Mouse (Mus musculus): ENCODE results near the gene Ncoa5. TPM values are rescaled to one million over a fixed set of nuclear protein-coding genes. Genes with fewer than 3 reads are reported as not detected.

The Ncoa5 gene
- total and polyA plus RNA-seq, 2 experiments from 2014 or later: 65.5 to 74.5 TPM

DNA sequence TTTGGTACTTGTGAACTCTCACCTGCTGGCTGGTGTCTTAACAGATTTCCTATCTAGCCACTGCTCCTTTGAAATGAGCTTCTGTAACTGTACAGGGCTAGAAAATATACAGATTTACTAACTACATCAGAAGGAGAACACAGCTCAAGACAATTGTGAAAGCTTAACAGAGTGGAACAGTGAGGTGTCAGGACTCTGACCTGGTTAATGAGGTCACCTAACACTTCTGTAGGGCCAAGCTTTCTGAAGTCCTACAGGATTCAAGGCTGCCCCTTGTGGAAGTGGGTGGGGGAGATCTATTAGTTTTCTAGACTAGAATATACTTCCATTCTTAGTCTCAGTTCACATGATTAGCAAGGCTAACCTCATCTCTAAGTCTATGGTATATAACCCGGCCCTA is 26.7 kb downstream of the Ncoa5 start:
- Histone ChIP-seq H3K36me3 (ENCODE audit: insufficient read depth, low read length) (peaks cover 73% of the 10 kb centered on the region), H3K4me2 (ENCODE audit: low read depth, low read length, poor library complexity, severe bottlenecking) (no peak overlapping the region), H3K27ac (ENCODE audit: low read depth, low read length) (no peak overlapping the region), H3K4me1 (ENCODE audit: insufficient read depth, low read length) (no peaks in the 10 kb centered on the region), H3K27me3 (ENCODE audit: insufficient read depth, low read length) (no peaks in the 10 kb centered on the region), H3K9ac (replicated peaks; ENCODE audit: low read length, poor library complexity, severe bottlenecking) (no peak overlapping the region), H3K4me3 (ENCODE audit: low read depth, low read length) (no peak overlapping the region), H3K9me3 (ENCODE audit: low read length) (no peaks in the 10 kb centered on the region)
- no peak for ATAC-seq (ENCODE audit: low FRiP score)
- no peak for TF ChIP-seq CTCF (IDR thresholded peaks at IDR 0.05)
- DNase-seq (ENCODE audit: low spot score): no peak
- WGBS: 100% methylated on average over 1 of the region's 1 CpGs

DNA sequence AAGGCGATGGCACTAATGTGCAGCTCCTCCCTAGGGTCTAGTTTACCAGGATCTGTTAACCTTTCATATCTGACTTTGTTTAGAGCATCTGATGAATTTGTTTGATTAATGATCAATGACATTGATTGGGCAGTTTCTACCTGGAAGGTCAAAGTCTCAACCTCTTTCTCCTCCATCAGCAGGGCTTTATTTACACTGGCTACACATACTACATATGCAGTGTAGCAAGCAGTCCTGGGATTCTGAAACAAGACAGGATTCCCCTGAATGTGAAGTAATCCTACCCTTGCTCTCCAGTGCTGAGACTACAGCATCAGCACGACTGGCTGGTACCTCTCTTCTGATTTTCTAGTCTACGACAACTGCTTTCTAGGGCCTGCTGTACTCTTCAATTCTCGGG is 27.9 kb downstream of the Ncoa5 start:
- DNase-seq (ENCODE audit: low spot score): no peak
- Histone ChIP-seq H3K27ac (ENCODE audit: low read depth, low read length) (no peak overlapping the region), H3K4me1 (ENCODE audit: insufficient read depth, low read length) (no peaks in the 10 kb centered on the region), H3K27me3 (ENCODE audit: insufficient read depth, low read length) (no peaks in the 10 kb centered on the region), H3K4me2 (ENCODE audit: low read depth, low read length, poor library complexity, severe bottlenecking) (no peak overlapping the region), H3K9ac (replicated peaks; ENCODE audit: low read length, poor library complexity, severe bottlenecking) (no peak overlapping the region), H3K9me3 (ENCODE audit: low read length) (no peaks in the 10 kb centered on the region), H3K4me3 (ENCODE audit: low read depth, low read length) (no peak overlapping the region), H3K36me3 (ENCODE audit: insufficient read depth, low read length) (peaks cover 85% of the 10 kb centered on the region)
- WGBS: 92% methylated on average over 4 of the region's 4 CpGs
- no peak for TF ChIP-seq CTCF (IDR thresholded peaks at IDR 0.05)
- no peak for ATAC-seq (ENCODE audit: low FRiP score)

DNA sequence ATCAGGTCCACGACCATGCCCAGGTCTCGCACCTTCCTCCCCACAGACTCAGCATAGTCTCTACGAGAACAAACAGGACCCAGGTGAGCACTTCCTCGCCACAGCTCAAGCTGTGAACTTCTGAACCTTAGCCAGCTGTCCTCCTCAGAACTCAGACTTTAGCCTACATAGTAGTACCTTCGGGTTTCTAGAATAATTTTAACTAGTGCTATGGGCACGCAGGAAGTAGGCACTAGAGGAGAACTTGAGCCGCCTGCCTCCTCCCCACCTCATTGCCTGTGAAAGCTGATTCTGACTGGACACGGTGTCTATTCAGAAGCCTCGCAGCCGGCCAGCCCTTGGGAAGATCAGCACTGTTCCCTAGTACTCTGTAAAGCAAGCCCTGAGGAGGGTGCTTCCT is 30.4 kb downstream of the Ncoa5 start:
- WGBS: 83% methylated on average over 10 of the region's 10 CpGs
- Histone ChIP-seq H3K27ac (ENCODE audit: low read depth, low read length) (no peak overlapping the region), H3K9ac (replicated peaks; ENCODE audit: low read length, poor library complexity, severe bottlenecking) (no peak overlapping the region), H3K36me3 (ENCODE audit: insufficient read depth, low read length) (peaks cover 79% of the 10 kb centered on the region), H3K4me1 (ENCODE audit: insufficient read depth, low read length) (no peaks in the 10 kb centered on the region), H3K4me3 (ENCODE audit: low read depth, low read length) (no peak overlapping the region), H3K9me3 (ENCODE audit: low read length) (no peaks in the 10 kb centered on the region), H3K4me2 (ENCODE audit: low read depth, low read length, poor library complexity, severe bottlenecking) (no peak overlapping the region), H3K27me3 (ENCODE audit: insufficient read depth, low read length) (no peaks in the 10 kb centered on the region)
- ATAC-seq (ENCODE audit: low FRiP score) (no peak), DNase-seq (ENCODE audit: low spot score) (no peak)
- no peak for TF ChIP-seq CTCF (IDR thresholded peaks at IDR 0.05)

DNA sequence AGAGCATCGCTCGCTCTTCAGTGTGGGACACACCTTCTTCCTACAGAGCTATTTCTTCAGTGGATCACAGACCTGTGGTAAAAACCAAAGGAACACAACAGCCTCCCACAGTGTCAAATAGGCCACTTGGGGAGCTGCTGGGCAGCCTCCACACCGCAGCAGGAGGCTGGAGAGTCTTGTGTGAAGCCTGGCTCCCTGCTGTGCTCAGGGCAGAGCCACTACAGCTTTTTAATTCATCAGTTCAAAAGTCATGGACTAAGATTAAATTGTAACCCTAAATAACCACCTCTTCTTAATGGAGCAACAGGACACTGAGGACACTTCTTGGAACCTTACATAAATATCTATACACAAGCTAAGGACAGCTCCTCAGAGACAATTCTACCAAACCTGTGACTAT is 31.6 kb downstream of the Ncoa5 start:
- whole genome bisulfite sequencing: 65% methylated on average over 3 of the region's 3 CpGs
- H3K36me3 ChIP-seq (ENCODE audit: insufficient read depth, low read length): peaks cover 75% of the 10 kb centered on the region
- no peak for DNase-seq (ENCODE audit: low spot score)

DNA sequence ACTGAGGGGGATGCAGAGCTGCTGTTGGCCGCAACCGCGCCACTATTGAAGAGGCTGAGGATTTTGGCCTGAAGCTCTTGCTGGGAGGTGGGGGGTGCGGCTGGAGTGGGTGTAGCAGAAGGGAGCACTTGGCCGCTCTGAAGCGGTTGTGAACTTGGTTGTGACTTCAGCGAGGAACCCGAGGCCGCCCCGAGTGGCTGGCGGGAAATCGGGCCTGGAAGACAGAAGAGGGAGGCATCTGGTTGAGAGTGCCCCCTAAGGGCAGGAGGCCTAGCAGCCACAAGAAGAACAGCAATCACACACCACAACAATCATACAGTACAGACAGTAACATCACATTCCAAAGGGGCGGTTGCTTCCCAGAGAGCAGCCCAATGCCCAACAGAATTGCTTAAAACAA is 32.7 kb downstream of the Ncoa5 start:
- DNase-seq (ENCODE audit: low spot score): no peak
- no peak overlapping the region for H3K4me2 ChIP-seq (ENCODE audit: low read depth, low read length, poor library complexity, severe bottlenecking)

More for the DNA sequence above, 31.6 kb downstream of the Ncoa5 start:
- Histone ChIP-seq H3K27me3 (ENCODE audit: insufficient read depth, low read length) (no peaks in the 10 kb centered on the region), H3K4me1 (ENCODE audit: insufficient read depth, low read length) (no peaks in the 10 kb centered on the region), H3K9me3 (ENCODE audit: low read length) (no peaks in the 10 kb centered on the region), H3K9ac (replicated peaks; ENCODE audit: low read length, poor library complexity, severe bottlenecking) (no peak overlapping the region), H3K4me2 (ENCODE audit: low read depth, low read length, poor library complexity, severe bottlenecking) (no peak overlapping the region), H3K27ac (ENCODE audit: low read depth, low read length) (no peak overlapping the region), H3K4me3 (ENCODE audit: low read depth, low read length) (no peak overlapping the region)
- peak; percentile 21; the same call in 1 of the 2 replicates for TF ChIP-seq CTCF (IDR thresholded peaks at IDR 0.05)
- ATAC-seq (ENCODE audit: low FRiP score): no peak

DNA sequence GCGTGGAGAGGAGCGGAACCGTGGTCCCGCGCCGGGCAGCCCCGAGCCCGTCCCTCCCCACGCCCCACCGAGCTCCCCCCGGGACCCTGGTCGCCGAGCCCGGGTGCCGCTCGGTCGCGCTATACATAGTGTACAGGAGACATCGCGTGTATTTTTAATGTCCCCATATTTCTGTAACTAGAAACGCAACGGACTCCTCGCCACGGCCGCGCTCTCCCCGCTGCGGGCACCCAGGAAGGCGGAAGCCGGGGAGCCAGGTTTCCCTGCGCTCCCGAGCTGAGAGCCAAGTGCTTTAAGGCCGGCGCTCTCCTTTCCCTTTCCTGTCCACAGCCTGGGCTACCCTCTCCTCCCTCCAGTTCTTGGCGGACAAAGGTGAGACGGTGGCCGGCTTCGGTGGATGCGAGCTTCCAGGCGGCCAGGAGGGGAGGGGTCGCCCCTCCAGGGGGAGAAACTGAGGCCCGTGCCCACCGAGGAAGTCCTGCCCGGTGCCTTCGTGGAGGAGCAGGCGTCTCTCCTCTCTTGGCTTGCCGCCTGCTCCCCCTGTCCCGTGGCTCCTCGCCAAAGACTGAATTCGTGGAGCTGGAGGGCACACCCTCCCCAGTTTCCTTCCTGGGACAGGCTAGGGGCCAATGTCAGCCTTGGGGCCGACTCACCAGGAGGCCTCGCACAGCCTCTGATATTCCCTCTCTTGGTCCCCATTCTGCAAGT is 36.8 kb downstream of the Ncoa5 start:
- Histone ChIP-seq H3K4me1 (ENCODE audit: insufficient read depth, low read length) (0 out of 2 replicates have a peak, but pooled peaks cover 3% of the 10 kb centered on the region), H3K9ac (replicated peaks; ENCODE audit: low read length, poor library complexity, severe bottlenecking) (no peak overlapping the region), H3K9me3 (ENCODE audit: low read length) (no peaks in the 10 kb centered on the region), H3K4me2 (ENCODE audit: low read depth, low read length, poor library complexity, severe bottlenecking) (peak overlapping the region; percentile 33), H3K27ac (ENCODE audit: low read depth, low read length) (peak overlapping the region; percentile 40; the same call in 1 of the 2 replicates), H3K36me3 (ENCODE audit: insufficient read depth, low read length) (peaks cover 38% of the 10 kb centered on the region), H3K4me3 (ENCODE audit: low read depth, low read length) (0 out of 2 replicates have a peak overlapping the region, but pooled peaks have one; percentile 8), H3K27me3 (ENCODE audit: insufficient read depth, low read length) (no peaks in the 10 kb centered on the region)
- DNase-seq (ENCODE audit: low spot score): no peak
- 5% methylated on average over 49 of the region's 52 CpGs for WGBS
- ATAC-seq (ENCODE audit: low FRiP score): no peak
- TF ChIP-seq CTCF (IDR thresholded peaks at IDR 0.05): no peak

More for the DNA sequence above, 32.7 kb downstream of the Ncoa5 start:
- 0 out of 2 replicates have a peak, but pooled peaks cover 3% of the 10 kb centered on the region for H3K4me1 ChIP-seq (ENCODE audit: insufficient read depth, low read length)
- no peak overlapping the region for H3K4me3 ChIP-seq (ENCODE audit: low read depth, low read length)
- no peaks in the 10 kb centered on the region for H3K9me3 ChIP-seq (ENCODE audit: low read length)
- no peak overlapping the region for H3K27ac ChIP-seq (ENCODE audit: low read depth, low read length)
- ATAC-seq (ENCODE audit: low FRiP score): no peak
- no peak overlapping the region for H3K9ac ChIP-seq (replicated peaks; ENCODE audit: low read length, poor library complexity, severe bottlenecking)
- peaks cover 63% of the 10 kb centered on the region for H3K36me3 ChIP-seq (ENCODE audit: insufficient read depth, low read length)
- H3K27me3 ChIP-seq (ENCODE audit: insufficient read depth, low read length): no peaks in the 10 kb centered on the region
- peak; percentile 31 for TF ChIP-seq CTCF (IDR thresholded peaks at IDR 0.05)
- WGBS: 87% methylated on average over 13 of the region's 13 CpGs
